Mouse (Mus musculus): ENCODE data around the gene Gm8281.
"Not testable (repeated sequence)": the region's sequence is repeated elsewhere in the genome, so short reads cannot be mapped to it uniquely, and the experiment has no call there.

Gm8281 gene

DNA sequence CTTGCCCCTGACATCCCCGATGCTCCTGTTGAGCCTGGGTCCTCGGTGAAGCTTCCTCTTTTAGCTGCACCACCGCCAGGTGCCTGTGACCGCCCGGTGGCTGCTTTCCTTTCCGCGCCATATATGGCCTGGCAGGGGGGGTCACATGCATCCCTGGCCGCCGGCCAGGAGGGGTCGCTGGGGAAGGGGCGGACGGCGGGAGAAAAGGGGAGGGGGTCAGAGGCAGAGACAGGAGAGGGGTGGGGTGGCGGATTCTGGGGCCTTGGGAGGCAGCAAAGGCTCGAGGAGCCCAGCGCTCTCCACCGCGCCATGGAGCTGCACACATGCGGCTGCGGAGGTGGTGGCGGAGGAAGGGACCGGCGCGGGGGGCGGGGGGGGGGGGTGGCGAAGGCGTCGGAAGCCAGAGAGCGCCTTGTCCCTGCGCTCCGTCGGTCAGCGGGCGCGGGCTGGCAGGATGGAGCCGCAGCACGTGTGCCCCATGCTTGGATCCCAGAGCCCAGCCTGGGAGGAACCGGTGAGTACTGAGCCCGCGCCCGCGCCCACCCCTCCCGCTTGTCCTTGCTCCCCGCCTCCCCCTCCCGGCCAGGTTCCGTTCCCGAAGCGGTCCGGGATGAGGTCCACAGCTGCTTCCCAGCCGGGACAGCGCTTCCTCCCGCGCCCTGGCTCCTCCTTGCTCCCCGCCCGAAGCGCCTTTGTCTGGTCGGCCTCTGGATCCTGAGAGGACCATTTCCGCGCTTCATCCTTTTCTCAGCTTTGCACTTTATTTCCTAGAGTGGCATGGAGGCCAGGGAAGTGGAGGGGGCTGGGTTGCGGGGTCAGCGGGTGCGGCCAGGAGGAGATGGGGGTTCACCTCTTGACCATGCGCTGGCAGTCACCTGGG is at the start of gene Gm8281:
TSS of gene Gm8281 (plus strand) at position 430 of the 880 bp plus-strand sequence.
- in situ Hi-C loops (cut with MboI; ENCODE audit: low pct_unique_long_range_greater_than_20kb in 1 of 2, low sequenced_read_pairs in 2 of 2, unreplicated experiment in 1 of 2): not testable (repeated sequence)

GRCm38 (mm10) chr14:5050329-5050728 is 20.5 kb upstream of the Gm8281 start, which contains the start of gene 4930555G01Rik:
Gene 4930555G01Rik (plus strand): TSS chr14:5050629.
- in situ Hi-C loops (cut with MboI; ENCODE audit: low pct_unique_long_range_greater_than_20kb in 1 of 2, low sequenced_read_pairs in 2 of 2, unreplicated experiment in 1 of 2): not testable (repeated sequence)

GRCm38 (mm10) chr14:5131219-5131618 is 60.4 kb downstream of the Gm8281 start, which contains the start of gene Gm8279:
Gene Gm8279 (plus strand): TSS chr14:5131519.
- in situ Hi-C loops (cut with MboI; ENCODE audit: low pct_unique_long_range_greater_than_20kb in 1 of 2, low sequenced_read_pairs in 2 of 2, unreplicated experiment in 1 of 2): not testable (repeated sequence)
